Mouse (Mus musculus) ES-Bruce4 (cell line): ENCODE results near the gene Irf2.

Experiments
- CTCF ChIP-seq: IDR thresholded peaks from one replicate; pipeline ENCODE4 v1.8.1; 2011; ENCODE audit warnings: low read depth, low read length
- POLR2A ChIP-seq: IDR thresholded peaks from one replicate; pipeline ENCODE4 v1.8.1; 2011; ENCODE audit warnings: low read length; ENCODE audit not compliant: insufficient read depth

- TF ChIP-seq CTCF (no peak), POLR2A (no peak)
These were observed 142.4 kb downstream of the Irf2 start for GRCm38 (mm10) chr8:46881755-46882419.
